Mouse (Mus musculus) natural killer cell, adult 2 months (primary cell): ENCODE measurements at regions not wholly inside any gene's neighbourhood (a gene's known extent, or its start where the extent isn't known, plus 50 kb on each side); places are given as distances from the start of the nearest gene placed in this dataset.
A peak's percentile ranks its signal among the peaks of the same experiment; 100 is the strongest.

Experiments used
- DNase-seq, 2 experiments: peaks; one replicate each; pipeline ENCODE4 v3.0.0; 2022; ENCODE audit warnings: low spot score in 2 of 2

DNA sequence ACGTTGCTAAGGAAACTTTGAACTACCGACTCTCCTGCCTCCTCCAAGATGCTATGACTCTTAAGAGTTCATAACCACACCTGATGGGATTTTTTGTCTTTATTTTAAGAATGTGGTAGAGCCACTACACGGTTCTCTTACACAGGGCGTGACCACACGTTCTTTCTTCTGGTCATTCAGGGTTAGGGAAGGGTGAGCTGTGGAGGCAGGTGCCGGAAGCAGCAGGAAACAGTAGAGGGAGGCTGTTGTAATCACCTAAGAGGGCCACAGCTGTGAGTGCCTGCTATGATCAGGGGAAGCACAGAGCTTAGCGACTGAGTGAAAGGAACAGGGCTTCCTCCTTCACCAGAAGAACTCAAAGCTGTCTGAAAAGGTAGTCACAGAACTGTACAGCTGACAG is 50.6 kb upstream of the Larp1 start:
- DNase-seq, result peak; percentile 59 to 68

DNA sequence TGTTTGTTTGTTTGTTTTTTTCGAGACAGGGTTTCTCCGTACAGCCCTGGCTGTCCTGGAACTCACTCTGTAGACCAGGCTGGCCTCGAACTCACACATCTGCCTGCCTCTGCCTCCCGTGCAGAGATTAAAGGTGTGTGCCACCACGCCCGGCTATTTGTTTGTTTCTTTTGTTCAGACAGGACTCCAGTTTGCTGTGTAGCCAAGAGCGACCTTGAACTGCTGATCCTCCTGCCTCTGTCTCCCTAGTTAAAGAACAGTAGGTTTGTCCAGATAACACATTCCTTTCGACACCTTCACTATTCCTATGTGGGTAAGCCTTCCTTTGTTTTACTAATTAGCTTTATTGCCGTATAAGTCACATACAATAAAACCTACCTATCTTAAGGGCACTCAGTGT is 52.0 kb upstream of the Larp1 start:
- no peak for DNase-seq

DNA sequence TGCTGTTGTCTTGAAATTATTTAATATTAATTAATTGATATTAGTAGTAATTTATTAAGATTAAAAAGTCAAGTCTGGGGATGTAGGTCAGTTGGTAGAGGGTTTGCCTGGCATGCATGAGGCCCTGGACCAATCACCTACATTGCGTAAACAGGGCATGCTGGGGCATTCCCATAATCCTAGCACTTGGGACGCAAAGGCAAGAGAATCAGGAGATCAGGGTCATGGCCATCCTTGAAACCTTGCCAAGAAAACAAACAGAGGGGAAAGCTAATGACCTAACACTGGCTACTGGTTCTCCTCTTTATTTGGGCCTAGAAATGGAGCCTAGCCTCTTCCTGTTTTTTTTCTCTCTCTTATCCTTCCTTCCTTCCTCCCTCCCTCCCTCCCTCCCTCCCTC is 52.8 kb upstream of the Larp1 start:
- DNase-seq, result no peak

DNA sequence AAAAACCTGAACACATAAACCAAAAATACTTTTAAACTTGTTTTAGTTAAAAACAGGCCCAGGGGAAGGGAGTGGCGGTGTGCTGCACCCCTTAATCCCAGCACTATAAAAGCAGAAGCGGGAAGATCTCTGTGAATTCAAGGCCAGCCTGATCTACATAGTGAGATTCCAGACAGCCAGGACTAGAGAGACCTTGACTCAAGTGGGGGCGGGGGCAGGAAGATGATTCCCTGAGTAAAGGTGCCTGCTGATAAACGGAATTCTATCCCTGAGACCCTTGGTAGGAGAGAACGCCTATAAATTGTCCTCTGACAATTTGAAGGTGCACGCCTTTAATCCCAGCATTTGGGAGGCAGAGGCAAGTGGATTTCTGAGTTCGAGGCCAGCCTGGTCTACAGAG is 53.4 kb upstream of the Larp1 start:
- DNase-seq, result no peak

DNA sequence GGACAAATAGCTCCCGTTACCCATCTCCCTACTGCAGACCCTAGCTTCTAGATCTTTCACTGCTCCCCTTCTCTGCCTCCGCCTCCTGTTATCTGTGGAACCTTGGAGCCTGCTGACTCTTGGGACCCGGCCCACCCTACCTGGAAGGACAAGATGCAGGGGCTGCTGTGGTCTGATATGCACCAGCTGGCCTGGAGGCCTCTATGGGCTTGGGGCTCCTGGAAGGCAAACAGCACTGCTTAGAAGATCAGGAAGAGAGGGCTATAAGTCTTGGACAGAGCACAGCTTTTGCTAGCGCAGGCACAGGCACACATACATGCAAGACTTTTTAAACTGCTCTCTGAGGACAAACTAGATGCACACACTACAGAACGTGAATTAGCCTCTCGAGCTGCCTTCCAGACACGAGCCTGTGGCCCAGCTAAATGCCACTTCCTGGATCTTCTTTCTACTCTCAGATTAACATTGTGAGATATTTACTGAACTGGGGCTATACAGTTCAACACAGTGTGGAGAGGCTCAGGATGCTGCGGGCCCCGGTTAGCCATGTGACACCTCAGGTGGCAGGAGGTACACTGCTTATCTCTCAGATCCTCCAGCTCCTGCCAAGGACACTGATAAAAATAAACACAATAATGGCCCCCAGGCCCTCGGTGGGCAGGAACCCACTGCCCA is 54.2 kb upstream of the Larp1 start:
- DNase-seq, result peak; percentile 21 to 50

DNA sequence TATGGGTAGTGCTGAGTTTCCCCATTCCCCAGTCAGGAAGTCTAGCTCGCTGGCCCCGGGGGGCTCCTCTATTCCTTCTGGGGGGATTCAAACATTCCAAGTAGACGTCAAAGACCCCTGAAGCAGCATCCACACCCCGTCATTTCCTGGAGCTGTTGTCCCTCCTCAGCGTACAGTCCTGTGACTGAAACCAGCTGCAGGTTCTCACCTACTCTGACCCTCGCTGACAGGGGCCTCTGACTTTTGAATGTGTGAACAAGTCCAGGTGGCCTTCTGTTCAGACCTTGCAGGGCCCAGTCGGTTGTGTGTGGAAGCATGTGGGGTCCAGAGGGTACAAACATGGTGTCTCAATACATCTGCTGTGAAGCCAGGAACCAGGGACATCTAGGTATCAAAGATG is 55.2 kb upstream of the Larp1 start:
- DNase-seq, result peak; percentile 17 to 41

DNA sequence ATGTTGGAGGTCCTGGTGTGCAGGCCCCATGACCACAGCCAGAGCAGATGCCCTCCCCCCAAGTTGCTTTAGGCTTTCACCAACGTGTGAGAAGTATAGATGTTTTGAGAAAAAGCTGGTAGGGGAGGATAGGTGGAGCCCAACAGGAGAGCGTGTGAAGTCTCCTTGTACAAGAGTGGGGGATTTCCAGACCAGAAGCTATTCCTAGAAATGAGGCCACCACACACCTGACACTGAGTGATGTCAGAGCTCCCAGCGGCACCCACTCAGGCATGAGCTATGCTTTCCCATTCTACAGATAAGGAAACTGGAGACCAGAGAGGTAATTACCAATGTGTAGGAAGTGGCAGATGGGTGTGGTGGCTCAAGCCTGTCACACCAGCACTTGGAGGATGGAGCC is 56.2 kb upstream of the Larp1 start:
- peak; percentile 67 to 69 for DNase-seq

DNA sequence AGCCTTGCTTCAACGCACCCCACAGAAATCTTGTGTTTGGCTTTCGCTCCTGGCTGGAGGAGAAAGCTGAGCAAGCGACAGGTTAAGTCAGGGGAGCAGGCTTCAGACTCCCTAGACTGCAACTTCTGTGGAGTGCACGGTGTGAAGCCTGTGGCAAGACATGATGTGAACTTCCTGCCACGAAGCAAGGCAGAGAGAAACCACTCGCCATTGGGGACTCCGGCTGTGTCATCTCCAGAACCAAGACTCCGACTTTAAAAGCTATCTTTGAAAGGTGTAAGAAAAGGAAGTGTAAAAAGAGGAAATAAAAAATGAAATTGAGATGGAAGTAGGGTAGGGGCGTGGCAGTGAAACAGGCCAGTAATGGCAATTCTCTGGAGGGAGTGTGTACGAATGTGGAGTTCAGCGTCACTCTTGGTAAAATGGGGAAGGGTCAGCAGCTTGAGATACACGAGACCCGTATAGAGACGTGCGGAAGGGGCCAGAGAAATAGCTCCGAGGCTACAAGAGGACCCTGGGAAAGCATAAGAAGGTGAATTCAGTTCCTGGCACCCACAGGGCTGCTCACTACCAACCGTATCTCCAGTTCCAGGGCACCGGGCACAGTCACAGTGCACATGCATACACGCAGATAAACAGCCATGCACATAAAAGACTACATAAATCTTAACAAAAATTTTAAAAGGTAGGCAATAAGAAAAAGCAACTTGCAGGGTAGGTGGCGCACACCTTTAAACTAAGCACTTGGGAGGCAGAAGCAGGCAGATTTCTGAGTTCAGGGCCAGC is 57.1 kb upstream of the Larp1 start:
- DNase-seq, result peak; percentile 68 to 73

DNA sequence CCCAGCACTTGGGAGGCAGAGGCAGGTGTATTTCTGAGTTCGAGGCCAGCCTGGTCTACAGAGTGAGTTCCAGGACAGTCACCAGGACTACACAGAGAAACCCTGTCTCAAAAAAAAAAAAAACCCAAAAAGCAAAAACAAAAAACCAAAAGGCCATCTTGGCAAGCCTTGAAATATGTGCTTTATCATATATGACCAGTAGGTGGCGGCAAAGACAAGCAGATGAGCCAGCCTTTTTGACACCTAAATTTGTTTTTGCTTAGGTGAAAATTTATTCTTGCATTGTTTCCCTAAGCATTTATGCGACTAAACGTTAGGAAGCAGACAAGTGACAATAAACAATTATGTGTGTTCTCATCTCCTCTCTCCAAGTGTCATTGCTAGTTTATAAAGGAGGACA is 57.9 kb upstream of the Larp1 start:
- DNase-seq, result peak; percentile 68 to 72

DNA sequence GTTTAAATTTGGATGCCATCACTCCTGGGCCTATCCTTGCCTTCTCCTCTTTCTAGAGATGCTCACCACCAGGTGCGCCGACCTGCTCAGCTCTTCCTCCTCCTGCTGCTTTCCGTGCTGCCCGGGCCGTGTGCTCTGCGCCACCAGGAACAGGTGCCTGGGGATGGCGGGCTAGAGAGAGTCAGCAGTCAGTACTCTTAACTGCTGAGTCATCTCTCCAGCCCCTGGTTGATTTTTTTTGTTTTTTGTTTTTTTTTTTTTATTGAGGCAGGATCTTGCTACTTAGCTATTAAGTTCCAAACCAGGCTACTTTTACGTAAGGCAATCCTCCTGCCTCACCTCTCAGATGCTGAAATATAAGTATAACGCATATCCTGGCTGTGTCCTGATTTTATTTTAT is 59.8 kb upstream of the Larp1 start:
- DNase-seq, result no peak

DNA sequence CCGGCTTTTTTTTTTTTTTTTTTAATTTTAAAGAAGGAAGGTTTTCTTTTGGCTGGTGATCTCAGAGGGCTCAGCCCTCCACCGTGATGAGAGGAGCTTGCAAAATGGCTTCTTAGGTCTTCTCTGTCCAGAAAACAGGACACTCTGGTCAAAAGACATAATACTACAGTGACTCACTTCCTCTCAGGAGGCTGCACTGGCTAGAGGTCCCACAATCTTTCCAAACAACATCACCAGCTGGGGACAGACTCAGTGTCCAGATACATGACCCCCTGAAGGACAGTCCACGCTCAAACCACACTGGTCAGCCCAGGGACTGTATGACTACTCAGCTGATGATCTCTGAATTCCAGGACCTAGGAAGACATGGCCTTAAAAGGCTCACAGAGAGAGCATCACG is 61.5 kb upstream of the Larp1 start:
- DNase-seq, result no peak

DNA sequence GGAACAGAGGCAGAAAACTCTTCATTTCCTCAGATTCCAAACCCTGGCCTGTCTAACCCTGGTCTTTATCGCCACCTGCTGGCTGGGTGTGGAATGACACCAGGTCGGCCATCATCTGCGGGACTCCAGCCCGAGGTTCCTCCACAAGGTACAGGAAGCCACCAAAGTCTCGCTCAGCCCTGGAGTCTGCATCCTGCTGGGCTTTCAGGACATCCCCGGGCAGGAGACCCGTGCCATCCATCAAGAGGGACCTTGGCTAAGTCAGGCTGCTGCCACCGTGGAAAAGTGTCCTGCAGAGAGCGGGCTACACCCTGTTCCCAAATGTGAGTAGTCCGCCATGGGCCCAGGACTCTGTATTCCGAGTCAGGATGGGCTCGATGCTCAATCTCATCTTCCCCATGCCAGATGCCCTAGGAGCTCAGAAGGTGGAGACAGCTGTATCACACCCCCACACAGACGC is 74.4 kb upstream of the Larp1 start:
- DNase-seq, result peak; percentile 82 to 87

DNA sequence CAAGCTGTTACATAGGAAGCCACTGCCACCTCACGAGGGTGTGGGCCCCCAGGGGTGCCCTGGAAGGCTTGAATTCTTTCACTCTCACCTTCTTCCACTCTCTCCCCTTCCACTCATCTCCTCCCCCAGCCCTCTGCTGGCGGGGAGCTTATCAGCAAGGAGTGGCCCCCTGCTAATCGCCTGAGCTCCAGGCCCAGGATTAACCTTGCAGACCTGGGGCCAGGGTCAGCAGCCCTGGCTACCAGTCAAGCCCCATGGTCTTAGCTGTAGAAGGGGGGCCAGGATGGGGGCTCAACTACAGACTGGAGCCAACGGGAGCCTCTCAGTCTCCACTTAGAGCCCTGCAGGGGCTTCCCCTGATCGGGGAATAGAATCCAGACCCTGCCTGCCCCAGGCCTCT is 75.8 kb upstream of the Larp1 start:
- DNase-seq, result no peak

DNA sequence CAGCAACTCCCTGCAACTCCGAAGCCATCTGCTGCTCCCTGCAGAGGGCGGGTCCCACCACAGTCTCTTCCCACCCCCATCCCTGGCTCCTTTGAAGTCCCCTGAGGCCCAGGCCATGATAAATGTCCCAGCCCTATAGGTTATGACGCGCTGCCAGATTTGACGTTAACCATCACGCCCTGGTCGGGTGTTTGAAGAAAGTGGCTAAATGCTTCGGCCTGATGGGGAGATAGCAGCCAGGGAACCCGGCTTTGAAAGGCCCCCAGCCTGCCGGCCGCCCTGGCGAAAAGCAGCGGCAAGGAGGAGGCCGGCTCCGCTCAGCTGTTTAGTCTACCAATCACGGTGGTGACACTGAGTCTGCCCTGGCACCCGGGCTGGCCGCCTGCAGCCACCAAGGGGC is 79.4 kb upstream of the Larp1 start:
- no peak for DNase-seq

DNA sequence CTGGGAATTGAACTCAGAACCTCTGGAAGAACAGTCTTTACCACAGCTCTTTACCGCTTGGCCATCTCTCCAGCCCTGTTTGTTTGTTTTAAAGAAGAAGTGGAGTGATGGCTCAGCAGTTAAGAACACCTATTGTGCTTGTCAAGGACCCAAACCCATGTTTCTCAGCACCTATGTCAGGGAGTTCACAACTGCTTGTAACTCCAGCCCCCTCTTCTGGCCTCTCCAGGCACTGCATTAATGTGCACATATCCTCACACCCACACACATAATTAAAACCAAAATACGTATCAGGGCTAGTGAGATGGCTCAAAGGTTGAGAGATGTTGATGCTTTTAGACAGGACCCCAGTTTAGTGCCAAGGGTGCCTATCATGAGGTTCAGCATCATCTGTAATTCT is 87.6 kb upstream of the Hand1 start:
- no peak for DNase-seq

DNA sequence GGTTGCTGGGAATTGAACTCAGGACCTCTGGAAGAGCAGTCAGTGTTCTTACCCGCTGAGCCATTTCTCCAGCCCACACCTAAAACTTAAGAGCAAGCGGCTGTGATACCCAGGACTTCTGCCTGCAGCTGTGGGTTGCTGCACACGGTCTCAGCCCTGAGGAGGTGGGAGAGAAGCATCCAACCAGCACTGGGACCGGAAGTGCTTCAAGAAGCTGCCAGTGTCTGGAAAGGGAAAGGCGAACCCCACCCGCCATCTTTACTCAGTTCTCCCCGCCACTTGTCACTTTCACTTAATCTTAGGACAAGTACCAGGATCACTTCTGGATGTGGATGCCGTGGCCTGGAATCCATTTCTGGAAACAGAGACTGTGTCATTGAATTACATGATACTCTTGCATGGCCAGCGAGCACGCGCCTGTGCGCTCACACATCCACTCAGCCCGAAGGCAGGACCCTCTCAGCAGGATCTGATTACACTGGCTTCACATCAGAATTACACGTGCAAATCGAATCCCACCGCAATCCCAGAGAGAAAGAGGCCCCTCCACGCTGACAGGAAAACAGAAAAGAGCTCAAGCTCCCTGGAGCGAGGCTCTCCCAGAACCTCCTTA is 85.9 kb upstream of the Hand1 start:
- no peak for DNase-seq

DNA sequence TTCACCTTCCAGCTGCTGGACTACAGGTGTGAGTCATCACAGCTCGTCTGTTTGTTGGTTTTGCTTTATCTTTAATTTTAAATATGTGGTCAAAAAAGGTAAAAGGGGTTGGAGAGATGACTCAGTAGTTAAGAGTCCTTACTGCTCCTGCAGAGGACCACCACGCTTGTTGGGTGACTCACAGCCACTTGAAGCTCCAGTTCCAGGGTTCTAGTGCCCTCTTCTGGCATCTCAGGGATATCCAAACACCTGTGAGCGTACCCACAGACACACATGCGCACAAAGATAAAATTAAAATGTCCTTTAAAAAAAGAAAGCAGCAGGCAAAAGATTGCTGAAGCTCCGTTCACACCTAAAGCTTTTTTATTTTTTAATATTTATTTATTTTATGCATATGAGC is 85.4 kb upstream of the Hand1 start:
- DNase-seq, result no peak

DNA sequence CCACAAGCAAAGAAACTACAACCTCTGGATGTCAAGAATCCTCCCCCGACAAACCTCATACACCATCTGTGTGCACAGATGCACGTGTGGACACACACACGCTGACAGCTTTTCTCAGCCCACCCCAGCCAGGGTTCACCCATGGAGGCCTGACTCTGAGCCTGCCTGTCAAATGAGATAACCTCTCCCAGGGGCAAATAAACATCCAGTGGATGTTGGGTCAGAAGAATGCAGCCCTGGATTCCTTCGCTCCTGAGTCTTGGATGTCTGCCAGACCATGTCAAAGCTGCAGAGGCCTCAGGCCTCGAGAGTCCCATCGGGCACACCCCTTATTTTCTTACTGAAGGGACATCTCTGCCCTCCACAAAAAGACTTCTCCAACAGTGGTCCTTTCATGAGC is 83.4 kb upstream of the Hand1 start:
- DNase-seq, result no peak

DNA sequence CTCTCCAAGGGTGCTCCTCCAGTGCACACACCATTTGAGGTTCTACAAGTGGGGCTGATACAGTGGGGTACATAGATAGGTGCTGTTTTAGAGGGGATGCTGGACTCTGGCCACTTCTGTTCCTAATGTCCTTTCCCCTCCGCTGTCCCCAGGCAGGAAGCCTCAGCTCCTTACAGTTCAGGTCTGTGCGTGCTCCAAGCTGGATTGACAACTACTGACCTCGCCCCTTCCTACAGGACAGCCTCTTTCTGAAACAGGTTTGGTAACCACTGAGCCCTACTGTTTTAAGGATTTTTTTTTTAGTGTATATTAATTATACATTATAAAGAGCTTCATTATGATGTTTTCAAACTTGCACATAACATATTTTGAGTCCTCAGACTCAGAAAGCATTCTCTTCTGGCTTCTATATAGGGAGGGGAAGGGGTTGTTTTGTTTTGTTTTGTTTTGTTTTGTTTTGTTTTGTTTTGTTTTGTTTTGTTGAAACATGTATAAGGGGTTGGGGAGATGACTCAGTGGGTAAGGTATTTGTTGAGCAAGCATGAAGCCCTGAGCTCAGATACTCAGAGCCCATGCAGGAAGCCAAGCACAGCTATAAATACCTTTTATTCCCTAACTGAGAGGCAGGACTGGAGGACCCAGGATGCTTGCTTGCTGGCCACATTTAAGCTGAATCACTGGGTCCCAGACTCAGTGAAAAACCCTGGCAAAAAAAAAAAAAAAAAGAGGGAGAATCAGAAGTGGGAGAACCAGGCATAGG is 81.4 kb upstream of the Hand1 start:
- no peak for DNase-seq

DNA sequence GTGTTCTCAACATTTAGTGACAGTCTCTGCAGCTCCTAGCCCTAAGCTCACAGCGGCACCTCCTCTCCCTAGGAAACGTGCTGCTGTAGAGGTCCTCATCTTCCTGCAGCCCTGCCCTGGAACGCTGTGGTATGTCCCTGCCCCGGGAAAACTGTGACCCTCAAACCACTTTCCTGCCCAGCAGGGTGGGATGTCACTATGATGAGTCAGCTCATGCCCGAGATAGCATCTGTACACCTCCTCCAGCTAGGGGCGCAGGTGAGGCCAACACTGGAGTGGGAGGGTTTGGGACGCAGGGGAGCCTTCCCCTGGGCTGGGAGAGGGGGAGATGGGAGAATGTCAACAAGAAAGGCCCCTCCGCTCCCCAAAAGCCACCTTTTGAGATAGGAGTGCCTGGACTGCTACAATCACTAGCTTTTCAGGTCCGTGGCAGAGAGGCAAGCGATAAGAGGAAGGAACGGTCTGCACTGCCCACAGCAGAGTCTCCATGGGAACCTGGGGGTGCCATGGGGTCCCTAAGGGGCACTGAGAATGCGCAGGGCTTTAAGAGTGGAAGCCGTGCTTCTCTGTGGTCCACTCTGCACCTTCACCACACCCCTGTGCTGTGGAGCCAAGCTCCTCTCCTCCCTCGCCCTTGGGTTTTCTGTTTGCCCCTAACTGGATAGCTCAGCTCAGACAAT is 80.5 kb upstream of the Hand1 start:
- no peak for DNase-seq

DNA sequence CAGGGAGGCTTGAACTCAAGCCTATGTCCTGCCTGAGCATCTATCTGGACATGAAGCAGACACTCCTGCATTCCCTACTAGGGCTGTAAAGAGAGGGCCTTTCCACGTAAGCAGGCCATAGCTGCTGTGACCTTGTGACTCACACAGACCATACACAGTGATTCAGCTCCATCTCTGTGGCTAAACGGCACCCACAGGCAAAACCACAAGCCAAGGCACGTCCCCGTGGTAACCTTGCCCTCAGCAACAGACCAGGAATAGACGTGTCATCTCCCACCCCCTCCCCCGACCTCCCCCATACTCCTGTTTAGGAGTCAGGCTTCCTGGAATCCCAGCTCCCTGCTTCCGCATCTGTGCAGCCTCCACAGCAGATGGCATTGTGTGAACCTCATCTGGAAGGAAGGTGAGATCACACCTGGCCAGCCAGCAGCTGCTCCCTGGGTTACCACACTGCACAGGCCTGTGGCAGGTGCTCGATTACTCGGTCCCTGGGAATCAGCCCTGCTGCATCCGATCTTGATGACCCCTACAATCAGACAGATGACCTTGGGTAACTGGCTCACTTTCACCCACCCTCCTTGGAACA is 79.2 kb upstream of the Hand1 start:
- peak; percentile 38 to 56 for DNase-seq
